Comparison of ENCODE assay signal across 18 mouse cellular contexts in genomic region chr2:135833743-135834142, GRCm38 (mm10).
"Had no signal": no experiment of that assay in that cellular context is flagged by ENCODE, and none has a peak within 500 bp of the region (broad histone marks: within the 10 kb centered on the region; RNA-seq: fewer than 3 reads in every experiment).

No protein-coding gene starts in this region.

- H3K27ac ChIP-seq: midbrain, embryonic 10.5 days; midbrain, embryonic 12.5 days; neural tube, embryonic 13.5 days; neural tube, embryonic 15.5 days had no signal

- H3K27me3 ChIP-seq: midbrain, embryonic 12.5 days; neural tube, embryonic 13.5 days; neural tube, embryonic 15.5 days had no signal

- H3K9ac ChIP-seq: lung, embryonic 14.5 days; midbrain, embryonic 12.5 days; neural tube, embryonic 13.5 days; neural tube, embryonic 15.5 days had no signal

- ATAC-seq: midbrain, embryonic 16.5 days had no signal

- H3K4me1 ChIP-seq: midbrain, embryonic 10.5 days; midbrain, embryonic 12.5 days; neural tube, embryonic 15.5 days had no signal

- H3K9me3 ChIP-seq: midbrain, embryonic 10.5 days; midbrain, embryonic 12.5 days; neural tube, embryonic 13.5 days; neural tube, embryonic 15.5 days had no signal

- H3K4me2 ChIP-seq: lung, embryonic 14.5 days; midbrain, embryonic 12.5 days; neural tube, embryonic 13.5 days; neural tube, embryonic 15.5 days had no signal

- H3K4me3 ChIP-seq: midbrain, embryonic 10.5 days; midbrain, embryonic 12.5 days; myocyte; neural tube, embryonic 13.5 days; neural tube, embryonic 15.5 days had no signal

- DNase-seq: lung, adult 18-20 months; lung, embryonic 14.5 days; lung, postnatal 10 days; lung, postnatal 4 days; midbrain, embryonic 14.5 days; retina, postnatal 1 day; right cerebral cortex, postnatal 25 days; right cerebral cortex, postnatal 4 days; spleen, adult 18-20 months; thymus, adult 2 months; thymus, postnatal 25 days; thymus, postnatal 4 days had no signal

- H3K36me3 ChIP-seq: midbrain, embryonic 10.5 days; midbrain, embryonic 12.5 days; neural tube, embryonic 13.5 days; neural tube, embryonic 15.5 days had no signal
